Mouse (Mus musculus) limb, embryonic 15.5 days (tissue): ENCODE results near the gene Fgfr2. TPM values are rescaled to one million over a fixed set of nuclear protein-coding genes. Genes with fewer than 3 reads are reported as not detected.

Experiments used
- ATAC-seq: fragments of 200-750 bp; cut with Nextera tagmentation; 2 replicates; pipeline ENCODE4 v1.8.0; 2017; ENCODE audit warnings: low read depth, moderate TSS enrichment; ENCODE audit not compliant: insufficient number of reproducible peaks, low FRiP score, low TSS enrichment
- H3K27ac ChIP-seq: fragments of 300-500 bp; sonication (generic); 2 replicates; pipeline ENCODE4 v1.5.1; 2015; ENCODE audit warnings: moderate library complexity, mild to moderate bottlenecking, inconsistent platforms
- H3K27me3 ChIP-seq: fragments of 300-500 bp; sonication (generic); 2 replicates; pipeline ENCODE4 v1.6.1; 2015; ENCODE audit warnings: inconsistent platforms
- H3K36me3 ChIP-seq: fragments of 300-500 bp; sonication (generic); 2 replicates; pipeline ENCODE4 v1.6.1; 2015; ENCODE audit warnings: inconsistent platforms
- H3K4me1 ChIP-seq: fragments of 300-500 bp; sonication (generic); 2 replicates; pipeline ENCODE4 v1.6.1; 2015; ENCODE audit warnings: inconsistent platforms
- H3K4me2 ChIP-seq: fragments of 300-500 bp; sonication (generic); 2 replicates; pipeline ENCODE4 v1.6.1; 2015; ENCODE audit warnings: mild to moderate bottlenecking, inconsistent platforms
- H3K4me3 ChIP-seq: fragments of 300-500 bp; sonication (generic); 2 replicates; pipeline ENCODE4 v1.5.1; 2015; ENCODE audit warnings: mild to moderate bottlenecking, inconsistent platforms
- H3K9ac ChIP-seq: fragments of 300-500 bp; sonication (generic); 2 replicates; pipeline ENCODE4 v1.6.1; 2015; ENCODE audit warnings: inconsistent platforms
- H3K9me3 ChIP-seq: fragments of 300-500 bp; sonication (generic); 2 replicates; pipeline ENCODE4 v1.6.1; 2016; ENCODE audit warnings: inconsistent platforms
- WGBS: fragments of 180-500 bp; shearing (Covaris S2); methylation state at CpG from one replicate; pipeline ENCODE4 v1.1.7; 2015; 5-methylcytosine and 5-hydroxymethylcytosine counted together
- polyA plus RNA-seq: library from polyadenylated mRNA; unstranded; fragments of >200 nt; fragmentation: Nextera tagmentation; extraction: Ambion mirVana; gene quantifications from 2 replicates; pipeline ENCODE4 v1.2.1, GENCODE M21; 2015

Fgfr2 gene
- polyA plus RNA-seq, 1 experiment from 2014 or later = 101 TPM

- Histone ChIP-seq H3K4me2 (no peak overlapping the region), H3K4me3 (no peak overlapping the region), H3K27me3 (no peaks in the 10 kb centered on the region), H3K4me1 (peaks cover 44% of the 10 kb centered on the region), H3K27ac (no peak overlapping the region), H3K36me3 (no peaks in the 10 kb centered on the region), H3K9ac (no peak overlapping the region), H3K9me3 (no peaks in the 10 kb centered on the region)
- no peak for ATAC-seq
- WGBS = 84% methylated on average over 14 of the region's 14 CpGs
Observed at GRCm38 (mm10) chr7:132690716-132691472, 432.3 kb downstream of the Fgfr2 start.

DNA sequence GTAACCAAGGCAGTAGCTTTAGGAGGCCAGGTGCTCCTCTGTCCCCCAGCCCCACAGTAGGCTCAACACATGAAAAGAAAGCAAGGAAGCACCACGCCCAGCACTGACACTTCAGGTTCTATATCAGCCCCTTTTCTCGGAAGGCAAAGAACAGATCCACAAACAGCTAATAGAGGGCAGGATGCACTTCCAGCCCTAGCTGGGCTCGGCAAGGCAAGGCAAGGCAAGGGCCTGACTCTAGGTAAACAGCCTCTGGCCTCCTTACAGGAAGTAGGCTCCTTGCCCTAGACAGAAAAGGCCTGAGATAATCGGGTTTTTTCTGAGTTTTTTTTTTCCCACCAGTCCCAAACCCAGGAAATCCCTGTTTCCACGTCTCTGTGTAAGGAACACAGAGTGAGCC, 433.4 kb downstream of the Fgfr2 start:
- ATAC-seq = no peak
- Histone ChIP-seq H3K4me1 (peaks cover 44% of the 10 kb centered on the region), H3K27me3 (no peaks in the 10 kb centered on the region), H3K4me2 (no peak overlapping the region), H3K9ac (no peak overlapping the region), H3K36me3 (no peaks in the 10 kb centered on the region), H3K4me3 (no peak overlapping the region), H3K9me3 (no peaks in the 10 kb centered on the region), H3K27ac (peak overlapping the region; percentile 81)
- WGBS = 62% methylated on average over 5 of the region's 5 CpGs

GRCm38 (mm10) chr7:132688721-132689120, 434.4 kb downstream of the Fgfr2 start:
- 49% methylated on average over 5 of the region's 5 CpGs for WGBS
- peak overlapping the region; percentile 81 for H3K27ac ChIP-seq
- ATAC-seq = peak; percentile 65
- H3K9me3 ChIP-seq = no peaks in the 10 kb centered on the region
- no peaks in the 10 kb centered on the region for H3K36me3 ChIP-seq
- no peak overlapping the region for H3K4me3 ChIP-seq
- H3K4me2 ChIP-seq = no peak overlapping the region
- peaks cover 44% of the 10 kb centered on the region for H3K4me1 ChIP-seq
- no peak overlapping the region for H3K9ac ChIP-seq
- H3K27me3 ChIP-seq = no peaks in the 10 kb centered on the region

DNA sequence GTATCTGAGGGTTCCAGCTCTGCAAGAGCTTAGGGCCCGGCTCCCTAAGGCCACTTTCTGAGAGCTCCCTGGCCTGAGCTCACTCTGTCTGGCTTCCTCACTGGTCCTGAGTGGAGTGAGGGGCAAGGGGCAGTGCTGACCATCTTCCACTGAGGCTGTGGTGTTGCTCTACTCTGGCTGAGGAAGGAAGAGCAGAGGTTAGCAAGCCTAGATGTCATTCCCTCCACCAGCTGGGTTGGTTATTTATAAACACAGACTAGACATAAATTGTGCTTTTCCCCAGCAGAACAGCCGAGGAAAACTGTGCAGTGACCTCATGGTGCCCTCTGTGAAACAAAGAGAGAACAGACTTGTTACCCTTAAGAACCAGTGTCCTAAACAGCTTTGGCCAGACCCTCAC, 435.3 kb downstream of the Fgfr2 start:
- peaks cover 49% of the 10 kb centered on the region for H3K4me1 ChIP-seq
- no peak overlapping the region for H3K9ac ChIP-seq
- peak overlapping the region; percentile 81 for H3K27ac ChIP-seq
- H3K27me3 ChIP-seq = no peaks in the 10 kb centered on the region
- 58% methylated on average over 2 of the region's 2 CpGs for WGBS
- ATAC-seq = no peak
- H3K36me3 ChIP-seq = no peaks in the 10 kb centered on the region
- H3K4me2 ChIP-seq = no peak overlapping the region
- no peaks in the 10 kb centered on the region for H3K9me3 ChIP-seq
- H3K4me3 ChIP-seq = no peak overlapping the region

- Histone ChIP-seq H3K9ac (no peak overlapping the region), H3K4me1 (peaks cover 42% of the 10 kb centered on the region), H3K9me3 (no peaks in the 10 kb centered on the region), H3K4me3 (no peak overlapping the region), H3K27ac (no peak overlapping the region), H3K36me3 (no peaks in the 10 kb centered on the region), H3K4me2 (no peak overlapping the region), H3K27me3 (no peaks in the 10 kb centered on the region)
- 87% methylated on average over 3 of the region's 3 CpGs for WGBS
- no peak for ATAC-seq
Observed at GRCm38 (mm10) chr7:132686515-132686914, 436.6 kb downstream of the Fgfr2 start.

GRCm38 (mm10) chr7:132683923-132684322, 439.2 kb downstream of the Fgfr2 start:
- Histone ChIP-seq H3K4me2 (no peak overlapping the region), H3K9me3 (no peaks in the 10 kb centered on the region), H3K9ac (no peak overlapping the region), H3K27ac (peak overlapping the region; percentile 59), H3K27me3 (no peaks in the 10 kb centered on the region), H3K36me3 (no peaks in the 10 kb centered on the region), H3K4me3 (no peak overlapping the region), H3K4me1 (peaks cover 26% of the 10 kb centered on the region)
- 66% methylated on average over 4 of the region's 4 CpGs for WGBS
- no peak for ATAC-seq

GRCm38 (mm10) chr7:132682901-132683300, 440.2 kb downstream of the Fgfr2 start:
- H3K27ac ChIP-seq = peak overlapping the region; percentile 59; the same call in 1 of the 2 replicates
- no peak overlapping the region for H3K4me3 ChIP-seq
- H3K36me3 ChIP-seq = no peaks in the 10 kb centered on the region
- no peaks in the 10 kb centered on the region for H3K9me3 ChIP-seq
- H3K27me3 ChIP-seq = no peaks in the 10 kb centered on the region
- H3K4me1 ChIP-seq = peaks cover 18% of the 10 kb centered on the region
- no peak overlapping the region for H3K9ac ChIP-seq
- no peak overlapping the region for H3K4me2 ChIP-seq
- WGBS = 61% methylated on average over 3 of the region's 3 CpGs
- no peak for ATAC-seq

- H3K27me3 ChIP-seq = no peaks in the 10 kb centered on the region
- H3K27ac ChIP-seq = no peak overlapping the region
- no peak overlapping the region for H3K9ac ChIP-seq
- no peak overlapping the region for H3K4me2 ChIP-seq
- WGBS = 81% methylated on average over 3 of the region's 3 CpGs
- ATAC-seq = no peak
- H3K36me3 ChIP-seq = no peaks in the 10 kb centered on the region
- H3K9me3 ChIP-seq = no peaks in the 10 kb centered on the region
- no peak overlapping the region for H3K4me3 ChIP-seq
- peaks cover 12% of the 10 kb centered on the region for H3K4me1 ChIP-seq
Observed at GRCm38 (mm10) chr7:132682336-132682735, 440.8 kb downstream of the Fgfr2 start.

- Histone ChIP-seq H3K4me2 (no peak overlapping the region), H3K9me3 (no peaks in the 10 kb centered on the region), H3K9ac (no peak overlapping the region), H3K27me3 (no peaks in the 10 kb centered on the region), H3K4me1 (peaks cover 9% of the 10 kb centered on the region; the same call in 1 of the 2 replicates), H3K27ac (no peak overlapping the region), H3K36me3 (no peaks in the 10 kb centered on the region), H3K4me3 (no peak overlapping the region)
- 83% methylated on average over 1 of the region's 1 CpGs for WGBS
- no peak for ATAC-seq
Observed at GRCm38 (mm10) chr7:132681831-132682230, 441.3 kb downstream of the Fgfr2 start.

- H3K4me1 ChIP-seq = peaks cover 8% of the 10 kb centered on the region; the same call in 1 of the 2 replicates
- no peak overlapping the region for H3K9ac ChIP-seq
- no peak for ATAC-seq
- H3K9me3 ChIP-seq = no peaks in the 10 kb centered on the region
- H3K4me3 ChIP-seq = no peak overlapping the region
- no peaks in the 10 kb centered on the region for H3K36me3 ChIP-seq
- H3K27me3 ChIP-seq = no peaks in the 10 kb centered on the region
- H3K4me2 ChIP-seq = no peak overlapping the region
- 85% methylated on average over 11 of the region's 11 CpGs for WGBS
- no peak overlapping the region for H3K27ac ChIP-seq
Observed at GRCm38 (mm10) chr7:132681296-132681695, 441.9 kb downstream of the Fgfr2 start.

GRCm38 (mm10) chr7:132679549-132679948, 443.6 kb downstream of the Fgfr2 start:
- Histone ChIP-seq H3K27me3 (no peaks in the 10 kb centered on the region), H3K9me3 (no peaks in the 10 kb centered on the region), H3K36me3 (no peaks in the 10 kb centered on the region), H3K4me2 (no peak overlapping the region), H3K4me3 (no peak overlapping the region), H3K9ac (no peak overlapping the region), H3K4me1 (peaks cover 8% of the 10 kb centered on the region; the same call in 1 of the 2 replicates), H3K27ac (no peak overlapping the region)
- 75% methylated on average over 6 of the region's 6 CpGs for WGBS
- ATAC-seq = no peak

- 73% methylated on average over 4 of the region's 4 CpGs for WGBS
- no peak overlapping the region for H3K27ac ChIP-seq
- ATAC-seq = no peak
- H3K36me3 ChIP-seq = no peaks in the 10 kb centered on the region
- no peak overlapping the region for H3K4me2 ChIP-seq
- no peak overlapping the region for H3K4me3 ChIP-seq
- no peaks in the 10 kb centered on the region for H3K27me3 ChIP-seq
- H3K4me1 ChIP-seq = peaks cover 12% of the 10 kb centered on the region; the same call in 1 of the 2 replicates
- H3K9me3 ChIP-seq = no peaks in the 10 kb centered on the region
- no peak overlapping the region for H3K9ac ChIP-seq
Observed at GRCm38 (mm10) chr7:132679117-132679516, 444.0 kb downstream of the Fgfr2 start.
